In genomic region chr1:74927621-74928296, GRCm38 (mm10) we compare ENCODE assay signal across 30 mouse cellular contexts. TPM values are rescaled to one million over a fixed set of nuclear protein-coding genes. Genes with fewer than 3 reads are reported as not detected.
A peak's percentile ranks its signal among the peaks of the same experiment; 100 is the strongest.
DNase-seq lines count a peak whose midpoint lies in the region; ATAC-seq and TF ChIP-seq lines count a peak whose summit lies in the region.
"Had no signal": no experiment of that assay in that cellular context is flagged by ENCODE, and none has a peak within 500 bp of the region (broad histone marks: within the 10 kb centered on the region; RNA-seq: fewer than 3 reads in every experiment).

No protein-coding gene starts in this region.

- H3K9ac ChIP-seq in limb, embryonic 13.5 days: no peak overlapping the region
- no peak overlapping the region for H3K9ac ChIP-seq in intestine, postnatal 0 days (ENCODE audit: low read depth, low read length)
- H3K9ac ChIP-seq: embryonic facial prominence, embryonic 13.5 days; forebrain, embryonic 12.5 days; forebrain, embryonic 15.5 days; heart, embryonic 13.5 days; hindbrain, embryonic 14.5 days had no signal

- 74% methylated on average over 9 of the region's 9 CpGs for WGBS in limb, embryonic 13.5 days
- 79% methylated on average over 9 of the region's 9 CpGs for WGBS in limb, embryonic 10.5 days
- 69% methylated on average over 9 of the region's 9 CpGs for WGBS in intestine, postnatal 0 days

- H3K4me2 ChIP-seq in limb, embryonic 13.5 days (replicated peaks): no peak overlapping the region
- no peak overlapping the region for H3K4me2 ChIP-seq in intestine, postnatal 0 days (replicated peaks; ENCODE audit: low read depth)
- H3K4me2 ChIP-seq: embryonic facial prominence, embryonic 13.5 days; forebrain, embryonic 12.5 days; forebrain, embryonic 15.5 days; heart, embryonic 13.5 days; hindbrain, embryonic 14.5 days had no signal

- H3K36me3 ChIP-seq in limb, embryonic 13.5 days: no peaks in the 10 kb centered on the region
- no peaks in the 10 kb centered on the region for H3K36me3 ChIP-seq in limb, embryonic 10.5 days
- peaks cover 1% of the 10 kb centered on the region for H3K36me3 ChIP-seq in testis, adult 2 months (ENCODE audit: control insufficient read depth, insufficient read depth, low read length)
- H3K36me3 ChIP-seq in intestine, postnatal 0 days (ENCODE audit: control insufficient read depth, insufficient read depth): no peaks in the 10 kb centered on the region
- H3K36me3 ChIP-seq: embryonic facial prominence, embryonic 10.5 days; embryonic facial prominence, embryonic 13.5 days; forebrain, embryonic 12.5 days; forebrain, embryonic 15.5 days; heart, embryonic 10.5 days; heart, embryonic 13.5 days had no signal

- H3K27me3 ChIP-seq in limb, embryonic 13.5 days: peaks cover 66% of the 10 kb centered on the region
- peaks cover 53% of the 10 kb centered on the region for H3K27me3 ChIP-seq in limb, embryonic 10.5 days (ENCODE audit: low read depth, poor library complexity, severe bottlenecking)
- H3K27me3 ChIP-seq in testis, adult 2 months (ENCODE audit: control insufficient read depth, insufficient read depth, low read length): no peaks in the 10 kb centered on the region
- no peaks in the 10 kb centered on the region for H3K27me3 ChIP-seq in intestine, postnatal 0 days (replicated peaks; ENCODE audit: control insufficient read depth, insufficient read depth, low read length)

- no peaks in the 10 kb centered on the region for H3K9me3 ChIP-seq in limb, embryonic 13.5 days
- no peaks in the 10 kb centered on the region for H3K9me3 ChIP-seq in limb, embryonic 10.5 days (replicated peaks)
- no peaks in the 10 kb centered on the region for H3K9me3 ChIP-seq in intestine, postnatal 0 days (ENCODE audit: control insufficient read depth)
- H3K9me3 ChIP-seq: embryonic facial prominence, embryonic 10.5 days; embryonic facial prominence, embryonic 13.5 days; forebrain, embryonic 12.5 days; forebrain, embryonic 15.5 days; heart, embryonic 10.5 days; heart, embryonic 13.5 days had no signal

- no peaks in the 10 kb centered on the region for H3K4me1 ChIP-seq in limb, embryonic 13.5 days
- H3K4me1 ChIP-seq in limb, embryonic 10.5 days: no peaks in the 10 kb centered on the region
- no peaks in the 10 kb centered on the region for H3K4me1 ChIP-seq in testis, adult 2 months (ENCODE audit: control insufficient read depth, insufficient read depth, low read length)
- no peaks in the 10 kb centered on the region for H3K4me1 ChIP-seq in intestine, postnatal 0 days (replicated peaks; ENCODE audit: control insufficient read depth, insufficient read depth, low read length)
- H3K4me1 ChIP-seq: embryonic facial prominence, embryonic 10.5 days; embryonic facial prominence, embryonic 13.5 days; forebrain, embryonic 12.5 days; forebrain, embryonic 15.5 days; heart, embryonic 10.5 days; heart, embryonic 13.5 days had no signal

- H3K4me3 ChIP-seq in limb, embryonic 13.5 days: no peak overlapping the region
- no peak overlapping the region for H3K4me3 ChIP-seq in limb, embryonic 10.5 days
- H3K4me3 ChIP-seq in testis, adult 2 months (ENCODE audit: control insufficient read depth, low read depth, low read length): peak overlapping the region; percentile 33
- no peak overlapping the region for H3K4me3 ChIP-seq in intestine, postnatal 0 days (ENCODE audit: low read depth, low read length)
- H3K4me3 ChIP-seq: embryonic facial prominence, embryonic 10.5 days; embryonic facial prominence, embryonic 13.5 days; erythroblast, embryonic 14.5 days; forebrain, embryonic 12.5 days; forebrain, embryonic 15.5 days; heart, adult 2 months; heart, embryonic 10.5 days; heart, embryonic 13.5 days had no signal

- TF ChIP-seq POLR2A in testis, adult 2 months (IDR thresholded peaks at IDR 0.05; ENCODE audit: control insufficient read depth, low read depth, low read length): no peak

- no peak overlapping the region for H3K27ac ChIP-seq in limb, embryonic 13.5 days
- H3K27ac ChIP-seq in limb, embryonic 10.5 days: no peak overlapping the region
- no peak overlapping the region for H3K27ac ChIP-seq in testis, adult 2 months (ENCODE audit: control insufficient read depth, insufficient read depth, low read depth, low read length)
- H3K27ac ChIP-seq in intestine, postnatal 0 days (ENCODE audit: low read depth, low read length): no peak overlapping the region
- H3K27ac ChIP-seq: embryonic facial prominence, embryonic 10.5 days; embryonic facial prominence, embryonic 13.5 days; forebrain, embryonic 12.5 days; forebrain, embryonic 15.5 days; heart, adult 2 months; heart, embryonic 10.5 days; heart, embryonic 13.5 days; hindbrain, embryonic 14.5 days had no signal

- no peak for DNase-seq in limb, embryonic 10.5 days (ENCODE audit: low spot score)
- no peak for DNase-seq in testis, postnatal 10 days (ENCODE audit: low spot score)
- no peak for DNase-seq in cerebellum, postnatal 4 days (ENCODE audit: low spot score in 2 of 2)
- DNase-seq: adrenal gland, adult 2 months; adrenal gland, postnatal 14 days; cerebellum, adult 11 months; cerebellum, adult 2 months; cerebellum, adult 9-11 months; cerebellum, postnatal 25 days; embryo, embryonic 11 days; gastrocnemius, postnatal 10 days; gastrocnemius, postnatal 36 days; heart, adult 2 months; heart, postnatal 14 days; heart, postnatal 4 days had no signal

- ATAC-seq in limb, embryonic 13.5 days (ENCODE audit: low FRiP score, low read depth): peak; percentile 36; the same call in 1 of the 2 replicates
- peak; percentile 48; the same call in 1 of the 2 replicates for ATAC-seq in intestine, postnatal 0 days
- ATAC-seq: CD4-positive, CD25-positive, alpha-beta regulatory T cell, adult 4 months; forebrain, embryonic 15.5 days had no signal

- TF ChIP-seq CTCF in testis, adult 2 months (IDR thresholded peaks at IDR 0.05; ENCODE audit: control insufficient read depth, insufficient read depth, insufficient replicate concordance, low read depth, low read length): no peak
- TF ChIP-seq CTCF in intestine, postnatal 0 days (IDR thresholded peaks at IDR 0.05; ENCODE audit: low read depth): no peak

RNA-seq across cellular contexts. Expression of gene Cfap65, which starts 7.6 kb away (rescaled TPM):
- polyA plus RNA-seq in limb, embryonic 13.5 days (2015; fragmentation: Nextera tagmentation; extraction: Ambion mirVana): not detected in 2 replicates
- not detected in 2 replicates for polyA plus RNA-seq in limb, embryonic 10.5 days (2016; fragmentation: Nextera tagmentation; extraction: Ambion mirVana)
- polyA plus RNA-seq in testis, adult 2 months (2012; rRNA removed): 204 and 212 TPM in 2 replicates
- 0.03 and 0.04 TPM in 2 replicates for polyA plus RNA-seq in intestine, postnatal 0 days (2015; fragmentation: Nextera tagmentation; extraction: Ambion mirVana)
- polyA plus RNA-seq: C2C12; CD4-positive, CD25-positive, alpha-beta regulatory T cell, adult 4 months; embryonic facial prominence, embryonic 10.5 days; embryonic facial prominence, embryonic 13.5 days; erythroblast, embryonic 14.5 days; heart, embryonic 10.5 days; heart, embryonic 13.5 days had no signal

RNA-seq across cellular contexts. Expression of gene Ihh, which starts 23.7 kb away (rescaled TPM):
- polyA plus RNA-seq in limb, embryonic 13.5 days (2015; fragmentation: Nextera tagmentation; extraction: Ambion mirVana): 8.4 and 8.6 TPM in 2 replicates
- 0.08 and 0.11 TPM in 2 replicates for polyA plus RNA-seq in limb, embryonic 10.5 days (2016; fragmentation: Nextera tagmentation; extraction: Ambion mirVana)
- 0.43 and 0.94 TPM in 2 replicates for polyA plus RNA-seq in testis, adult 2 months (2012; rRNA removed)
- 24.9 and 25.3 TPM in 2 replicates for polyA plus RNA-seq in intestine, postnatal 0 days (2015; fragmentation: Nextera tagmentation; extraction: Ambion mirVana)
- polyA plus RNA-seq: CD4-positive, CD25-positive, alpha-beta regulatory T cell, adult 4 months; embryonic facial prominence, embryonic 10.5 days had no signal

RNA-seq across cellular contexts. Expression of gene Cryba2, which starts 34.8 kb away (rescaled TPM):
- not detected in 2 replicates for polyA plus RNA-seq in limb, embryonic 13.5 days (2015; fragmentation: Nextera tagmentation; extraction: Ambion mirVana)
- polyA plus RNA-seq in limb, embryonic 10.5 days (2016; fragmentation: Nextera tagmentation; extraction: Ambion mirVana): not detected in 2 replicates
- polyA plus RNA-seq in testis, adult 2 months (2012; rRNA removed): 1.8 and 2.0 TPM in 2 replicates
- 0.71 and 1.2 TPM in 2 replicates for polyA plus RNA-seq in intestine, postnatal 0 days (2015; fragmentation: Nextera tagmentation; extraction: Ambion mirVana)
- polyA plus RNA-seq: C2C12; CD4-positive, CD25-positive, alpha-beta regulatory T cell, adult 4 months; embryonic facial prominence, embryonic 10.5 days; embryonic facial prominence, embryonic 13.5 days; erythroblast, embryonic 14.5 days; forebrain, embryonic 12.5 days; forebrain, embryonic 15.5 days; heart, embryonic 10.5 days; heart, embryonic 13.5 days; heart, embryonic 16.5 days had no signal

RNA-seq across cellular contexts. Expression of gene Fev, which starts 42.5 kb away (rescaled TPM):
- 0.11 TPM in 1 of 2 replicates, not detected in the other for polyA plus RNA-seq in limb, embryonic 13.5 days (2015; fragmentation: Nextera tagmentation; extraction: Ambion mirVana)
- polyA plus RNA-seq in limb, embryonic 10.5 days (2016; fragmentation: Nextera tagmentation; extraction: Ambion mirVana): not detected in 2 replicates
- polyA plus RNA-seq in testis, adult 2 months (2012; rRNA removed): 2.4 and 3.1 TPM in 2 replicates
- polyA plus RNA-seq in intestine, postnatal 0 days (2015; fragmentation: Nextera tagmentation; extraction: Ambion mirVana): 0.59 and 1.3 TPM in 2 replicates
- polyA plus RNA-seq: C2C12; CD4-positive, CD25-positive, alpha-beta regulatory T cell, adult 4 months; cortical plate, adult 2 months; embryonic facial prominence, embryonic 10.5 days; embryonic facial prominence, embryonic 13.5 days; erythroblast, embryonic 14.5 days; forebrain, embryonic 12.5 days had no signal

Comparison
In these comparisons a context has a peak if more than half of its experiments do, and no peak if none do; other contexts are left out.
1. RNA of gene Cfap65, which starts 7.6 kb away (polyA plus RNA-seq): 204 to 212 TPM in testis, adult 2 months; 0.03 to 0.04 TPM in intestine, postnatal 0 days, not detected in limb, embryonic 13.5 days and not detected in limb, embryonic 10.5 days; every median in the first group is over 100 times any median in the second.